Mouse (Mus musculus) gastrocnemius, postnatal 36 days (tissue): ENCODE data around the gene Cxadr. TPM values are rescaled to one million over a fixed set of nuclear protein-coding genes. Genes with fewer than 3 reads are reported as not detected.
A peak's percentile ranks its signal among the peaks of the same experiment; 100 is the strongest.

Source experiments
- DNase-seq, 2 experiments: peaks; one replicate each; pipeline ENCODE4 v3.0.0; 2022
- intact Hi-C: fragments of 180-260 bp; cut with DNase I; formaldehyde crosslinking; loops from one replicate; pipeline ENCODE4 v1.15.1; 2025
- total RNA-seq, 2 experiments: library from RNA; stranded (reverse); gene quantifications; 2 replicates each; pipeline ENCODE4 v1.2.3; 2021

Cxadr gene
- total RNA-seq, 2 experiments from 2014 or later = 0.52 to 0.59 TPM

- intact Hi-C loops = no loop called here
Observed at GRCm38 (mm10) chr16:78302678-78303050, 1.4 kb downstream of the Cxadr start.

GRCm38 (mm10) chr16:78305606-78306100, 4.4 kb downstream of the Cxadr start:
- intact Hi-C loops = loop anchor here (5.0 kb wide), 1 partner anchor 43 kb away; no protein-coding TSS in a partner anchor
- DNase-seq = no peak

More at GRCm38 (mm10) chr16:78302678-78303050, 1.4 kb downstream of the Cxadr start:
- DNase-seq = no peak

GRCm38 (mm10) chr16:78306606-78307005, 5.3 kb downstream of the Cxadr start:
- intact Hi-C loops = loop anchor here (5.0 kb wide), 1 partner anchor 44 kb away; no protein-coding TSS in a partner anchor

GRCm38 (mm10) chr16:78307476-78308192, 6.3 kb downstream of the Cxadr start:
- intact Hi-C loops = loop anchor here (5.0 kb wide), 1 partner anchor 45 kb away; no protein-coding TSS in a partner anchor
- DNase-seq = no peak

More at GRCm38 (mm10) chr16:78306606-78307005, 5.3 kb downstream of the Cxadr start:
- DNase-seq = no peak

GRCm38 (mm10) chr16:78309258-78309657, 8.0 kb downstream of the Cxadr start:
- intact Hi-C loops = loop anchor here (5.0 kb wide), 1 partner anchor 47 kb away; no protein-coding TSS in a partner anchor
- DNase-seq = no peak

GRCm38 (mm10) chr16:78313135-78313887, 12.0 kb downstream of the Cxadr start:
- no peak for DNase-seq
- intact Hi-C loops = no loop called here

GRCm38 (mm10) chr16:78314026-78314425, 12.7 kb downstream of the Cxadr start:
- intact Hi-C loops = no loop called here
- DNase-seq = no peak

- peak in 1 of 2 experiments; percentile 20 for DNase-seq
- intact Hi-C loops = loop anchor here (1.0 kb wide), 1 partner anchor 119 kb away; no protein-coding TSS in a partner anchor
Observed at GRCm38 (mm10) chr16:78316849-78317248, 15.6 kb downstream of the Cxadr start.

- DNase-seq = no peak
- intact Hi-C loops = loop anchor here (1.0 kb wide), 1 partner anchor 120 kb away; no protein-coding TSS in a partner anchor
Observed at GRCm38 (mm10) chr16:78317960-78318359, 16.7 kb downstream of the Cxadr start.

- intact Hi-C loops = no loop called here
- no peak for DNase-seq
Observed at GRCm38 (mm10) chr16:78319711-78320110, 18.4 kb downstream of the Cxadr start.

- intact Hi-C loops = no loop called here
- no peak for DNase-seq
Observed at GRCm38 (mm10) chr16:78321559-78321958, 20.3 kb downstream of the Cxadr start.

GRCm38 (mm10) chr16:78322140-78322539, 20.9 kb downstream of the Cxadr start:
- intact Hi-C loops = no loop called here
- DNase-seq = no peak

- intact Hi-C loops = no loop called here
- no peak for DNase-seq
Observed at GRCm38 (mm10) chr16:78325972-78326848, 24.9 kb downstream of the Cxadr start.

GRCm38 (mm10) chr16:78327562-78327961, 26.3 kb downstream of the Cxadr start:
- intact Hi-C loops = no loop called here
- DNase-seq = no peak

GRCm38 (mm10) chr16:78327999-78328398, 26.7 kb downstream of the Cxadr start:
- no peak for DNase-seq
- intact Hi-C loops = no loop called here

GRCm38 (mm10) chr16:78337226-78337625, 35.9 kb downstream of the Cxadr start:
- intact Hi-C loops = no loop called here
- no peak for DNase-seq

- intact Hi-C loops = no loop called here
- DNase-seq = no peak
Observed at GRCm38 (mm10) chr16:78341356-78341755, 40.1 kb downstream of the Cxadr start.

GRCm38 (mm10) chr16:78342767-78343166, 41.5 kb downstream of the Cxadr start:
- intact Hi-C loops = no loop called here
- DNase-seq = no peak

GRCm38 (mm10) chr16:78343792-78344191, 42.5 kb downstream of the Cxadr start:
- intact Hi-C loops = no loop called here
- no peak for DNase-seq

GRCm38 (mm10) chr16:78346662-78347327, 45.5 kb downstream of the Cxadr start:
- no peak for DNase-seq
- intact Hi-C loops = no loop called here
